Mouse (Mus musculus) C3H10T1/2 (cell line): Measurements from ENCODE around the gene Blzf1. TPM values are rescaled to one million over a fixed set of nuclear protein-coding genes. Genes with fewer than 3 reads are reported as not detected.

Source experiments
- polyA plus RNA-seq, 2 experiments: library from polyadenylated mRNA; unstranded; fragments of >200 nt; fragmentation: generic; extraction: Trizol; gene quantifications; one replicate each; pipeline ENCODE4 v1.2.1; 2012; ENCODE audit warnings: missing spikeins in 2 of 2

The Blzf1 gene
- polyA plus RNA-seq: 1 to 10 TPM in 1 of 2 experiments, under 1 TPM in 1; 0.61 to 4.4 TPM

DNA sequence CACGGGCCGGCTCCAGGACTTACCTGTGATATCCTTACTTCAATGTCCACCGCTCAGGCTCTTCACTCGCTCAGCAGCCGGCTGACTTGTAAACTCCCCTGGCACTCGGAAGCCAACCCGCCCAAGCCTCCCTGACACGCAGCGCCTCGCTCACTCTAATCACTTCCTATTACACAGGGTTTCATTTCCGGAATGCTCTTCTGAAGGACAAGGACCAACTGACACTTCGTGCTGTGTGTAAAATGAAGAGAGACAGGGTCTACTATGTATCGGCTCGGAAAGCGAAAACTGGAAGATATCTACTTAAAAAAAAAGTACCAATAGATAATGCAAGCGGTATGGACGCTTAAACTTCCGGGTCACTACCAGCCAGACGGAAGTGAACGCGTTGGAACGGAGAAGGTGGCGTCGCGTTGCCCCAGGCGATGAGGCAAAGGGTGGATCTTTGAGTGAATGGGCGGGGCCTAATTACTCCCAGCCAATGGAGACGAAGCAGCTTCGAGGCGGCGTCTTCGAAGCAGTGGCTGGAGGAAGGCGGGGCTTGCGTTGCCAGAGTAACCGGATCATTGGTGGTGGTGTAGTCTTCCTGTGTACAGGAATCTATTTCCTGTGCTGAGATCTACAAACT is at the start of gene Blzf1:
TSS of gene Blzf1 (minus strand) at position 366 of the 628 bp plus-strand sequence.

DNA sequence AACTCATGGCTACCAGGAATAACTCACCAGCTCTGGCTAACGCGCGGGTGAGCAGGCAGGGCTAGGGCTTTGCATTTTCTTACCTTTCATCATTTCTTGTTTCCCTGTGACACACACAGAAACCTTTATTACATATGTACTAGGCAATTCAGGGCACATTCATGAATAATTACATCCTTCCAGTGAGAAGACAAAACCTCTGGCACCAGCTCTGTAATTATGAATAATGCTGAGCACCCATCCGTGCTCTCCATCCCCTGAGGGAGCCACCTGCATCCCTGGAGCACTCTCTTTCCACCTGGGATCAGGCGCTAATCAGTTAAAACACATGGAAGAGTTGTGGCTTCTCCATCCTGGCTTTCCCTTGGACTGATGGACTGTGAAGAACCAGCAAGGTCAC is 3.5 kb downstream of the Blzf1 start, which contains the start of gene Nme7:
TSS of gene Nme7 (plus strand) at position 301 of the 400 bp plus-strand sequence.

GRCm38 (mm10) chr1:164275455-164275954 is 31.8 kb downstream of the Blzf1 start, which contains the start of gene Ccdc181:
Gene Ccdc181 (plus strand): TSS chr1:164275585.

DNA sequence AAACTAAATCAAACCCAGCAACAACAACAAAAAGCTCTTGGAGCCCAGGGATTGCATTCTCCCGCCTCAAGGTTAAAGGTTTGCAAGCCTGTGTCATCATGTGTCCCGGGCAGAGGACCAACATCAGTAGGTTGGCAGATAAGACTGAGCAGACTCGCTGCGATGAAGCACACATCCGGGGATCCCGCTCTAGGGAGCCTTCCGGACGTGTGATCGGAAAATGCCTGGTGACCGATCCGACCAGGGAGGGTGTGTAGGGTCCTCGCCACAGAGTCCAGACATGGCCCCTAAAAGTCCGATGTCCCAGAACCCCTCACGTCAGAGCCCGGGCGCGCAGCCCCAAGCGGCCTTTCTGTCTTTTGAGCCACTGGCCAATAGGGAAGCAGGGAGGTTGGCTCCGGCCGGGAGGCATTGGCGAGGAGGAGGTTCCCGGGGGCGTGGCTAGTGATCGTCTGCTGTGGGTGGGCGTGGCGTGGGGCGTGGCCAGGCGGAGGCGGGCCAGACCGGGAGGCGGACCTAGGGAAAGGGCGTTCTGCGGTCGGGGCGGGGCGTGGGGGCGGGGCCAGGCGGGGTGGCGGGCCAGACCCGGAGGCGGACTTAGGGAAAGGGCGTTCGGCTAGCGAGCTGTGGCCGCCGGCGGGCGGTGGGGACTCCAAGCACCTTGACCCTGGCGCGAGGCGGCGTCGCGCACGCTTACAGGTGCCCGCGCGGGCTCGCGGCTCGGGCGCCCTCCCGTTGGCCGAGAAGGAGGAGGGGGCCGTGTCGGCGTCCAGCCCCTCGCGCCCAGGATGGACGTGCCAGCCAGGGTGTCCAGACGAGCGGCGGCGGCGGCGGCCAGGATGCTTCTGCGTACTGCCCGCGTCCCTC is 58.6 kb downstream of the Blzf1 start, which contains the start of gene Slc19a2:
TSS of gene Slc19a2 (plus strand) at position 582 of the 867 bp plus-strand sequence.

Other genes with a start within 250 kb of the Blzf1 start
- gene Sell, start 245.5 kb downstream of the Blzf1 start, polyA plus RNA-seq: not detected
- gene Selp, start 192.2 kb downstream of the Blzf1 start, polyA plus RNA-seq: 1 to 10 TPM in 1 of 2 experiments, under 1 TPM in 1; 0.46 to 2.9 TPM
- under 1 TPM in 1 of 2 experiments, not detected in 1; 0.01 TPM for gene F5, start 155.7 kb downstream of the Blzf1 start, polyA plus RNA-seq
- 1 to 10 TPM; 1.7 to 5.5 TPM for gene Slc19a2, start 58.4 kb downstream of the Blzf1 start, polyA plus RNA-seq
- gene Ccdc181, start 31.9 kb downstream of the Blzf1 start, polyA plus RNA-seq: 1 to 10 TPM in 1 of 2 experiments, under 1 TPM in 1; 0.53 to 2.5 TPM
- gene Nme7, start 3.4 kb downstream of the Blzf1 start, polyA plus RNA-seq: 10 to 100 TPM; 10.4 to 32.3 TPM
- 100 to 1,000 TPM in 1 of 2 experiments, 1 to 10 TPM in 1; 5.9 to 105 TPM for gene Atp1b1, start 150.9 kb upstream of the Blzf1 start, polyA plus RNA-seq